Mouse (Mus musculus) spleen, adult 12 weeks (tissue): ENCODE measurements at regions not wholly inside any gene's neighbourhood (a gene's known extent, or its start where the extent isn't known, plus 50 kb on each side); places are given as distances from the start of the nearest gene placed in this dataset.

Experiments used
- DNase-seq: peaks from one replicate; pipeline ENCODE4 v3.0.0; 2022; ENCODE audit warnings: low spot score

DNA sequence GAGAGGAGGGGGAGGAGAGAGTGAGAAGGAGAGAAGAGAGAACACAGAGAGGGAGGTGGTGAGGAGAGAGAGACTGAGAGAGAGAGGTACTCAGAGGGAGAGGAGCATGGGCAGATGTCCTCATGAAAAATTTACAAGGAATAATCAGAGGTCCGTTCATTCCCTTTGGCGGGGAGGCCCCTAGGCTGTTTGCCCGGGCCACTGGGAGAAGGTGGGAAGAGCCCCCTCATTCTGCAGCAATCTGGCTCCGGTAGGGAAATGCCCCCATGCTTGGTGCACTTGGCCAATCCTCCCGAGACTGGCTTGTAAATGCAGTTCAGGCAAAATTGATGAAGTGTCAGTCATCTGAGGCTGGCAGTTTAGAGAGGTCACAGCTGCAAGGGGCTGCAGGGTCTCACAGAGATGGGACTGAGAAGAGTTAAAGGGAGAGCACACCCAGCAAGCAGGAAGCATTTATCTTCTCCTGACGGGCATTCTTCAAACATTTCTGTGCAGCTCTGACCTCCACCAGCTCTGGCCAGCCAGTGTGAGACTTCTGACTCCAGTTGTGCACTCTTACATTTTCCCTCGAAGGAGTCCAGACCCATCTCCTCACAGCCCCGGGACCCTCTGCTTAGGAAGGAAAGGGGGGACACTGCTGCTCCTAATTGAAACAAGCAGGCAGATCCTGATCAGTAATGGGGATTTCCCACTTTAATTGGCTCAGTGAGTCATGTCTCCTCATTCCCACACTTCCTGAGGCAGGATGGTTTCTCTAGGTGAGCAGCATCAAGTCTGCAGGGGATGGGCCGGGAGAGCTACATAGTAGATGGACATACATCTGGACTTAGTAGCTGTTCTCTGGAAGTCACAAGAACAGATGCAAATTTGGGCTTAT, 65.5 kb downstream of the Cmpk2 start:
- DNase-seq = no peak

DNA sequence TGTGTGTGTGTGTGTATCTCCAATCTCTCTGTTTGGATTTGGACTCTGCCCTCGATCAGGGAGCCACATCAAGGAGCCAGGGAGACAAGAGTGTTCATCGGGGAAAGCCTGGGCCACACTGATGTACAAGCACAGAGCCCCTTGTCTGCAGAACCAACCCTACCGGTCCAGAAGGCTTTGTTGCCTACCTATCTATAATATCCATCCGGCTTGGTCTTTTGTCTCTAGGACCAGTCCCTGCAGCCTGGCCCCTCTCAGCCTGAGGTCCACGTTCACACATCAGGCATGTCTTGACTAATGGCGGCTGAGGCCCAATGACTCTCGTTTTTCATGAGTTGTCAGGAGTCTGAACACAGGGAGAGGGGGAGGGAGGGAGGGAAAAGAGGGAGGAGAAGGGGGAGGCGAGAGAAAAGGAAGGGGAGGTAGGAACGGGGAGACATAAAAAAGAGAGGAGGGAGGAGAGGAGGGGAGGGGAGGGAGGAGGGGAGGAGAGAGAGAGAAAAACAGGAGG, 64.7 kb downstream of the Cmpk2 start:
- DNase-seq = no peak

DNA sequence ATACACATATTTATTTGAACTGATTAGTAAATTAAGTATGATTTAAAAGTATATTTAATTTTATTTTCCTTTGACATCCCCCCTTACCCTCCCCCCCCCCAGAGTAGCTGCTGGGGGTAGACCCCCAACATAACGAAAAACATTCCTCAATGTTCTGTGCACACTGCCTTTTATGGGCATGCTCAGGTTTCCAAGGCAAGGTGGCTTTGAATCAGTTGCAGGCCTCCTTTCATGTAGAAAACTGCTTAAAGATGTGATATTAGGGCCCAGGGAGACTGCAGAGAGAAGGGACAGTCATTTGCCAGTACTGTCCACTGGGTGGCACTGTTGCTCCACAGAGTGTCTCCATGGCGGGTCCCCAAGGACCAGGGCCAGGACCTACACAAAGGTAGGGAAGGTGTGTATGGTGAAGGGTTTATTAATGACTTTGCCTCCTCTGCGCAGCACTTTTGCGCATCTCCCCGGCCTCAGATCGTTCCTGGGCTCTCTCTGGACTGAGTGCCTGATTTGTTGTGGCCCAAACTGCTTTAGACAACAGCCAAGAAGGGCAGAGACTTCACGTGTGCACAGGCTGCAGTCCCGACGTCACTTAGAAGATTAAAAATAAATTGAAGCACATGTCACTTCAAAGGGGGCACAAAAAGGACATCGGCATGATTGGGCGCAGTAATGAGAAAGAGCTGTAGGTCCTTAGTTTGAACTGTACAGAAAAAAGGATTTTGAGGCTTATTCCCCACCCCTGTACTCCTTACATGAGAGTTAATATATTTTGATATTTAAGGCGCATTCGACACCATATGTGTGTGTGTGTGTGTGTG, 64.0 kb downstream of the Cmpk2 start:
- peak; percentile 17 for DNase-seq

DNA sequence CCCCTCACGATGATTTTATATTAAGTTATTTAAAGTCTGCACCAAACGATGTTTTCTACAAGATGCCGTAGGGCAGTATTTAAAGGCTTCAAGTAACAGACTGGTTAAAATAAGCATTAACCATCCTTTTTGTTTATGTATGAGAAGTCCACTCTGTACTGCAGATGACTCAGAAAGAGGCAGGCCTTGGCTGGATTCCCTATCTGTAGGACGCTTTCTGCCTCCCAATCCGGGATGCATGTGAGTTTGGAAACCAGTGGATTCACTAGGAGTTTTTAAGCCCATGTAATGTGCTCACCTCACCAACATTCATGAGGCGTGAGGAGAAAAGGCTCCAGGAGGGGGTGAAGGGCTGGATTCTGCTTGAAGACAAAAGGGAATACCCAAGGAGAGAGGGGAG, 63.1 kb downstream of the Cmpk2 start:
- no peak for DNase-seq
